Mouse (Mus musculus) midbrain, embryonic 10.5 days (tissue): ENCODE measurements around the gene Jtb. TPM values are rescaled to one million over a fixed set of nuclear protein-coding genes. Genes with fewer than 3 reads are reported as not detected.

Source experiments
- DNase-seq: peaks from one replicate; pipeline ENCODE4 v3.0.0-alpha.2; 2017; ENCODE audit warnings: low spot score
- H3K27ac ChIP-seq: fragments of 300-500 bp; sonication (generic); replicated peaks from 2 replicates; pipeline ENCODE4 v1.5.1; 2016; ENCODE audit warnings: mild to moderate bottlenecking
- H3K27me3 ChIP-seq: fragments of 300-500 bp; sonication (generic); 2 replicates; pipeline ENCODE4 v1.6.1; 2016; ENCODE audit warnings: low read depth, mild to moderate bottlenecking; ENCODE audit not compliant: poor library complexity, severe bottlenecking
- H3K36me3 ChIP-seq: fragments of 300-500 bp; sonication (generic); 2 replicates; pipeline ENCODE4 v1.6.1; 2016; ENCODE audit warnings: mild to moderate bottlenecking, moderate library complexity
- H3K4me1 ChIP-seq: fragments of 300-500 bp; sonication (generic); 2 replicates; pipeline ENCODE4 v1.6.1; 2016
- H3K4me3 ChIP-seq: fragments of 300-500 bp; sonication (generic); 2 replicates; pipeline ENCODE4 v1.5.1; 2016; ENCODE audit warnings: mild to moderate bottlenecking, moderate library complexity
- H3K9me3 ChIP-seq: fragments of 300-500 bp; sonication (generic); replicated peaks from 2 replicates; pipeline ENCODE4 v1.6.1; 2016; ENCODE audit warnings: mild to moderate bottlenecking
- WGBS: fragments of 180-500 bp; shearing (Covaris S2); methylation state at CpG from one replicate; pipeline ENCODE4 v1.1.7; 2016; 5-methylcytosine and 5-hydroxymethylcytosine counted together
- polyA plus RNA-seq: library from polyadenylated mRNA; unstranded; fragments of >200 nt; fragmentation: Nextera tagmentation; extraction: Ambion mirVana; gene quantifications from 2 replicates; pipeline ENCODE4 v1.2.1, GENCODE M21; 2016

Jtb gene
- polyA plus RNA-seq, 1 experiment from 2014 or later = 93.6 TPM

GRCm38 (mm10) chr3:90212723-90213122, 18.7 kb upstream of the Jtb start:
- no peak for DNase-seq
- H3K4me3 ChIP-seq = peak overlapping the region; percentile 85
- peaks cover 50% of the 10 kb centered on the region for H3K36me3 ChIP-seq
- WGBS = 21% methylated on average over 5 of the region's 5 CpGs
- no peaks in the 10 kb centered on the region for H3K27me3 ChIP-seq
- peaks cover 30% of the 10 kb centered on the region for H3K4me1 ChIP-seq
- H3K9me3 ChIP-seq = no peaks in the 10 kb centered on the region
- H3K27ac ChIP-seq = peak overlapping the region; percentile 95

DNA sequence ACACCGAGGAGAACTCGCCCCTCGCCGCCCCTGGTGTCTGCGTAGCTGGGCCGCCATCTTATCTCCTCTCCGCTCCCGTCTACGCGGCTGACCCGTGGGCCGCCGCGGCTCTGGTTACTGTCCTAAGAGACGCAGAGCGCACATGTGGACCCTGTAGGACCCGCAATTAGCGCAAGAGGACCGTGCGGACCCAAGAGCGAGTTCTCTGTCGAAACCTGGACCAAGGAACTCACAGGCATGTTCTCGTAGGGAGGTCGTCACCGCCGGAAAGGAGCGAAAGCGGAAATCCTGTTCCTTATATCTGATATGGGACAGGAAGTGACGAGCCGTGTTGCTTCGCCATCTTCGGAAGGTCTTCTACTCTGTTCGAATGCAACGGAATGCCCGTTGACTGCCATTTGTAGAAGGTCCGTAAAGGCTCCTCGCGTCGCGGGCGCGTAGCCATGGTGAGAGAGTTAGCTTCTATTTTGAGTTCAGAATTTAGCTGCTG, 18.0 kb upstream of the Jtb start, which contains the start of the genes Rps27 and Rab13:
TSS of gene Rps27 (minus strand) at position 275 of the 490 bp plus-strand sequence.
TSS of gene Rab13 (plus strand) at position 319 of the 490 bp plus-strand sequence.
- WGBS = under 1% methylated on average over 42 of the region's 42 CpGs
- peaks cover 30% of the 10 kb centered on the region for H3K4me1 ChIP-seq
- no peaks in the 10 kb centered on the region for H3K9me3 ChIP-seq

DNA sequence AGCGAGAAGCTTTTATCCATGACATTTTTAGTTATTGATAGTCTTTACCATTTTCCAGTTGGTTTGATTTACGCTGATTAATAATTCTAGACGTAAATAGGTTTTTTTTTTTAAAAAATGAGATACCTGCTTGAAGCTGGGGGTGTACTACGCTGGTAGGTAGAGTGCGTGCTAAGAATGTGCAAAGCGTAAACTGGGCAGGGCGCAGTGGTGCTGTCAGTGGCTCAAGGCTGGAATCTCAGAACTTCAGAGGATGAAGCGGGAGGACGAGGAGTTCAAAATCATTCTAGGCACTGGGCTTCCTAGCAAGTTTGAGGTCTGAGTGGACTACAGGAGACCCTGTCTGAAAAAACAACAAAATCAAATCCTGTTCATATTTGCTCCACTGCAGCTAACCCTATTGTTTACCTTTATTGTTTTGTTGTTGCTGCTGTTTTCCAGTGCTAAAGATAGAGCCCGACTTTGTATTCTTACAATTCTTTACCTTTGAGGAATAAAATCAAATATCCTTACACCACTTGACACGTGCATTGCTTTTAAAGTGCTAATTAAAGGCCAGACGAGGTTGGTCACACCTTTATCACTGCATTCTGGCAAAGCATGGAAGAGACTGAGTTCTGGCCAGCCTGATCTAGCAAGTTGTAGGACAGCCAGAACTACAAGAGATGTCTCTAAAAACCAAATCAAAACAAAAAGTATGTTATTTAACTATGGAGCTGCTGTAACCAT, 17.3 kb upstream of the Jtb start:
- Histone ChIP-seq H3K4me3 (peak overlapping the region; percentile 85), H3K27me3 (no peaks in the 10 kb centered on the region), H3K9me3 (no peaks in the 10 kb centered on the region), H3K36me3 (peaks cover 36% of the 10 kb centered on the region), H3K27ac (peak overlapping the region; percentile 95), H3K4me1 (peaks cover 30% of the 10 kb centered on the region)
- 16% methylated on average over 12 of the region's 12 CpGs for WGBS
- DNase-seq = no peak

More for the DNA sequence above, 18.0 kb upstream of the Jtb start, which contains the start of the genes Rps27 and Rab13:
- peak within 1 kb of the TSS; percentile 95 for H3K27ac ChIP-seq
- H3K4me3 ChIP-seq = peak within 1 kb of the TSS; percentile 85
- H3K27me3 ChIP-seq = no peaks in the 10 kb centered on the region
- H3K36me3 ChIP-seq = peaks cover 43% of the 10 kb centered on the region
- peak; percentile 91 for DNase-seq

GRCm38 (mm10) chr3:90215825-90216380, 15.5 kb upstream of the Jtb start:
- Histone ChIP-seq H3K27me3 (no peaks in the 10 kb centered on the region), H3K4me3 (no peak overlapping the region), H3K4me1 (peaks cover 39% of the 10 kb centered on the region), H3K27ac (no peak overlapping the region), H3K9me3 (no peaks in the 10 kb centered on the region), H3K36me3 (peaks cover 19% of the 10 kb centered on the region)
- WGBS = 29% methylated on average over 1 of the region's 1 CpGs
- DNase-seq = no peak

- Histone ChIP-seq H3K4me1 (peaks cover 29% of the 10 kb centered on the region), H3K9me3 (no peaks in the 10 kb centered on the region), H3K36me3 (peaks cover 21% of the 10 kb centered on the region), H3K4me3 (peak overlapping the region; percentile 63), H3K27ac (peak overlapping the region; percentile 87), H3K27me3 (no peaks in the 10 kb centered on the region)
- 19% methylated on average over 6 of the region's 6 CpGs for WGBS
- DNase-seq = peak; percentile 53
Measured at GRCm38 (mm10) chr3:90220088-90220487, 11.3 kb upstream of the Jtb start.

GRCm38 (mm10) chr3:90220531-90220951, 10.9 kb upstream of the Jtb start:
- H3K27ac ChIP-seq = peak overlapping the region; percentile 87
- peak overlapping the region; percentile 63 for H3K4me3 ChIP-seq
- peak; percentile 80 for DNase-seq
- H3K9me3 ChIP-seq = no peaks in the 10 kb centered on the region
- peaks cover 29% of the 10 kb centered on the region for H3K4me1 ChIP-seq
- no peaks in the 10 kb centered on the region for H3K27me3 ChIP-seq
- H3K36me3 ChIP-seq = peaks cover 25% of the 10 kb centered on the region
- 0% methylated on average over 20 of the region's 20 CpGs for WGBS

GRCm38 (mm10) chr3:90221123-90221522, 10.3 kb upstream of the Jtb start:
- Histone ChIP-seq H3K4me1 (peaks cover 29% of the 10 kb centered on the region), H3K27ac (peak overlapping the region; percentile 87), H3K9me3 (no peaks in the 10 kb centered on the region), H3K36me3 (peaks cover 31% of the 10 kb centered on the region), H3K4me3 (peak overlapping the region; percentile 63), H3K27me3 (no peaks in the 10 kb centered on the region)
- DNase-seq = no peak
- 29% methylated on average over 5 of the region's 5 CpGs for WGBS

GRCm38 (mm10) chr3:90222455-90222854, 8.9 kb upstream of the Jtb start:
- peaks cover 29% of the 10 kb centered on the region for H3K4me1 ChIP-seq
- no peak overlapping the region for H3K27ac ChIP-seq
- H3K4me3 ChIP-seq = no peak overlapping the region
- no peak for DNase-seq
- H3K9me3 ChIP-seq = no peaks in the 10 kb centered on the region
- no peaks in the 10 kb centered on the region for H3K27me3 ChIP-seq
- H3K36me3 ChIP-seq = peaks cover 33% of the 10 kb centered on the region
- WGBS = 94% methylated on average over 4 of the region's 4 CpGs

DNA sequence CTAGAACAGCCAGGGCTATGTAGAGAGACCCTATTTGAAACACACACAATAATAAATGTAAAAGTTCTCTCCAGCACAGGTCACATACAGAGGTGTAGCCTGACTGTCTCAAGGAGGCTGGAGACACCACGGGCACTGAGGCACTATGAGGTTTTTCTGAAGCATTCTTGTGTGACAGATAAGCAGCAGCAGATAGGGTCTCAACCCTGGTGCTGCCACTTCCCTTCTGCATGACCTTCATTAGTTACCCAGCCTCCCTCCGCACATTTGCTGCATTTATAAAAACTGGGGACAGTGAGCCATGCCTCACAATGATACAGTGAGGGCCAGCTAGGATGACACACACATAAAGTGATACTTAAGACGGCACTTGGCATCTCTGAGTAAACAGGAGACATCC, 8.5 kb upstream of the Jtb start:
- 84% methylated on average over 3 of the region's 3 CpGs for WGBS

DNA sequence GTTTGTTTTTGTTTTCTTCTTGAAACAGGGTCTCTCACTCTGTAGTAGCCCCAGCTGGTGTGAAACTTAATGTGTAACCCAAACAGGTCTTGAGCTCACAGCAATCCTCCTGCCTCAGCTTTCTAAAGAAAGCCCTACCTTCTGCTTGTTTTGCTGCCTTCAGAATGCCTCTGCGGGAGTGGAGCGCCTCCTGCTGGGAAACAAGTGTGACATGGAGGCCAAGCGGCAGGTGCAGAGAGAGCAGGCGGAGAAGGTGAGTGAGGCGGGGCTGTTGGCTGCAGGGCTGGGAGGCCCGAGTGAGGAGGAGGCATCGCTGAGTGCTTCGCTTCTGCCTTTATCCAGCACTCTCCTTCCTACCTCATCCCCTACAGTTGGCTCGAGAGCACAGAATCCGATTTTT, 7.1 kb upstream of the Jtb start:
- no peaks in the 10 kb centered on the region for H3K27me3 ChIP-seq
- H3K9me3 ChIP-seq = no peaks in the 10 kb centered on the region
- no peak for DNase-seq
- no peak overlapping the region for H3K27ac ChIP-seq
- H3K36me3 ChIP-seq = peaks cover 33% of the 10 kb centered on the region
- 85% methylated on average over 10 of the region's 10 CpGs for WGBS
- H3K4me3 ChIP-seq = no peak overlapping the region
- H3K4me1 ChIP-seq = peaks cover 29% of the 10 kb centered on the region

More for the DNA sequence above, 8.5 kb upstream of the Jtb start:
- H3K9me3 ChIP-seq = no peaks in the 10 kb centered on the region
- no peak overlapping the region for H3K4me3 ChIP-seq
- no peak overlapping the region for H3K27ac ChIP-seq
- peaks cover 29% of the 10 kb centered on the region for H3K4me1 ChIP-seq
- H3K36me3 ChIP-seq = peaks cover 33% of the 10 kb centered on the region
- no peak for DNase-seq
- no peaks in the 10 kb centered on the region for H3K27me3 ChIP-seq

DNA sequence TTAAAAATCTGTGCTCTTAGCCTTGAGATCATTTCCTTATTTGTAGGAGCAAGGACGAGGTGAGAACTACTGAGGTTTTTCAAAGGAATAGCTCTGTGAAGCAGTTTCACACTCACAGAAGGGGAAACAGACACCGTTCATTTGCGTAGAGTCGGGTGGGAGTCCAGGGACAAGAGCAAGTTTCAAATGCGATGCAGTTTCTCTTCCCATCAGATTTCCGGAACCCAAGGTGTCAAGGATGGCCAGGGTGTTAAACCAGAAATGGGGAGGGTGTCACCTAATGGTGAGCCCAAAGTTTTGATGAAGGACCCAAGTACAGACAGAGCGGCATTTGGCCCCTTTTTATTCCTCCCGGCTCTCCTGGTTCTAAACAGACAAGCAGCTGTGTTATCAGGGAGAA, 322 bp upstream of the Jtb start:
- H3K27ac ChIP-seq = peak overlapping the region; percentile 90
- H3K36me3 ChIP-seq = peaks cover 35% of the 10 kb centered on the region
- 18% methylated on average over 8 of the region's 8 CpGs for WGBS
- no peaks in the 10 kb centered on the region for H3K27me3 ChIP-seq
- H3K9me3 ChIP-seq = no peaks in the 10 kb centered on the region
- H3K4me1 ChIP-seq = peaks cover 21% of the 10 kb centered on the region
- DNase-seq = no peak
- H3K4me3 ChIP-seq = peak overlapping the region; percentile 70

DNA sequence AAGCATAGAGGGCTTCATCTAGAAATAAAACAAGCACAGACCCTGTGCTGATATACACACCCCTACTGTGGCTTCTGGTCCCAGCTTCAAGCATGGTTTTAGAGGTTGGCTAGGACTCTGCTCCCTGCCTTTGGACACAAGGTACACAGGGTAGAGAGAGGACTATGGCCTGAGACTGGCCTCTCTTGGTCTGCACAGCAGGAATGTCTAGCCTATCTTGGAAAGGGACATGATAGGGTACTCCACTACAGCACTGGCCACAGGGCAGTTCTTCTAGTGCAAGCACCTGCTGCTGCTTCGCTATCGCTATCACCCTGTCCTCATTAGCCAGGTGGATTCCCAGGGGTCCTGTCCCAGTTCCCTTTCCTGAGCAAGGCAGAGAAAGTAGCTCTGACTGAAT, 9.9 kb downstream of the Jtb start:
- Histone ChIP-seq H3K4me1 (peaks cover 17% of the 10 kb centered on the region), H3K36me3 (0 out of 2 replicates have a peak, but pooled peaks cover 9% of the 10 kb centered on the region), H3K27me3 (no peaks in the 10 kb centered on the region), H3K9me3 (no peaks in the 10 kb centered on the region), H3K4me3 (no peak overlapping the region), H3K27ac (no peak overlapping the region)
- 90% methylated on average over 2 of the region's 2 CpGs for whole genome bisulfite sequencing
- no peak for DNase-seq
